Mouse (Mus musculus) adrenal gland, adult 18-20 months (tissue): Measurements from ENCODE around the gene 1700025G04Rik. TPM values are rescaled to one million over a fixed set of nuclear protein-coding genes. Genes with fewer than 3 reads are reported as not detected.
"Not testable (repeated sequence)": the region's sequence is repeated elsewhere in the genome, so short reads cannot be mapped to it uniquely, and the experiment has no call there.

ENCODE experiments used
- DNase-seq, 2 experiments: peaks; one replicate each; pipeline ENCODE4 v3.0.0; 2021 to 2022; ENCODE audit warnings: low spot score in 2 of 2
- total RNA-seq, 2 experiments: library from RNA; stranded (reverse); gene quantifications; 1 replicate in 1 of 2; 2 replicates in 1 of 2; pipeline ENCODE4 v1.2.3; 2021

1700025G04Rik gene
- total RNA-seq, 2 experiments from 2014 or later, result 64.0 to 114 TPM

- DNase-seq, result no peak
Observed at GRCm38 (mm10) chr1:151810628-151811421, 279.1 kb downstream of the 1700025G04Rik start.

GRCm38 (mm10) chr1:151807286-151807685 is 282.6 kb downstream of the 1700025G04Rik start:
- no peak for DNase-seq

GRCm38 (mm10) chr1:151802795-151803194 is 287.1 kb downstream of the 1700025G04Rik start:
- DNase-seq, result not testable (repeated sequence)
